Mouse (Mus musculus) natural killer cell, adult 2 months (primary cell): Measurements from ENCODE around the gene Kndc1.

Experiments used
- DNase-seq, 2 experiments: peaks; one replicate each; pipeline ENCODE4 v3.0.0; 2022; ENCODE audit warnings: low spot score in 2 of 2

Kndc1 gene

GRCm38 (mm10) chr7:139951991-139952633 is 57.6 kb downstream of the Kndc1 start:
- no peak for DNase-seq

- no peak for DNase-seq
Observed at GRCm38 (mm10) chr7:139955505-139955904, 61.0 kb downstream of the Kndc1 start.

GRCm38 (mm10) chr7:139956658-139957057 is 62.2 kb downstream of the Kndc1 start:
- peak; percentile 52 to 70 for DNase-seq

GRCm38 (mm10) chr7:139957437-139957836 is 62.9 kb downstream of the Kndc1 start:
- DNase-seq: no peak

GRCm38 (mm10) chr7:139957958-139958357 is 63.5 kb downstream of the Kndc1 start:
- DNase-seq: no peak

- DNase-seq: no peak
Observed at GRCm38 (mm10) chr7:139961141-139961540, 66.6 kb downstream of the Kndc1 start.

GRCm38 (mm10) chr7:139963814-139964213 is 69.3 kb downstream of the Kndc1 start:
- no peak for DNase-seq

GRCm38 (mm10) chr7:139967175-139967574 is 72.7 kb downstream of the Kndc1 start:
- DNase-seq: no peak

- DNase-seq: peak; percentile 81 to 87
Observed at GRCm38 (mm10) chr7:139968428-139968827, 73.9 kb downstream of the Kndc1 start.

GRCm38 (mm10) chr7:139969348-139970130 is 75.0 kb downstream of the Kndc1 start:
- peak; percentile 82 for DNase-seq

- DNase-seq: no peak
Observed at GRCm38 (mm10) chr7:139970216-139970919, 75.9 kb downstream of the Kndc1 start.

- no peak for DNase-seq
Observed at GRCm38 (mm10) chr7:139970979-139971378, 76.5 kb downstream of the Kndc1 start.

- peak; percentile 66 to 77 for DNase-seq
Observed at GRCm38 (mm10) chr7:139971436-139971835, 76.9 kb downstream of the Kndc1 start.

- DNase-seq: no peak
Observed at GRCm38 (mm10) chr7:139972923-139973331, 78.4 kb downstream of the Kndc1 start.

- DNase-seq: peak; percentile 69 to 78
Observed at GRCm38 (mm10) chr7:139974307-139974706, 79.8 kb downstream of the Kndc1 start.

- DNase-seq: no peak
Observed at GRCm38 (mm10) chr7:139975471-139975870, 81.0 kb downstream of the Kndc1 start.

- DNase-seq: peak; percentile 44 to 54
Observed at GRCm38 (mm10) chr7:139978278-139978892, 83.9 kb downstream of the Kndc1 start, which contains the start of gene 6430531B16Rik. TSS of gene 6430531B16Rik (minus strand) at chr7:139978755.

GRCm38 (mm10) chr7:139979011-139979719 is 84.7 kb downstream of the Kndc1 start:
- DNase-seq: no peak

GRCm38 (mm10) chr7:139980778-139981177 is 86.3 kb downstream of the Kndc1 start:
- DNase-seq: no peak

GRCm38 (mm10) chr7:139982058-139982457 is 87.6 kb downstream of the Kndc1 start:
- DNase-seq: no peak

GRCm38 (mm10) chr7:139984505-139984904 is 90.0 kb downstream of the Kndc1 start:
- no peak for DNase-seq
